Mouse (Mus musculus): ENCODE measurements around the gene Wdr66. TPM values are rescaled to one million over a fixed set of nuclear protein-coding genes. Genes with fewer than 3 reads are reported as not detected.
A peak's percentile ranks its signal among the peaks of the same experiment; 100 is the strongest.

Gene Wdr66
- polyA plus RNA-seq, 1 experiment from 2014 or later, result 0.21 TPM

- WGBS (ENCODE audit: insufficient replicate concordance), result 74% methylated on average over 7 of the region's 7 CpGs
- no peak overlapping the region for H3K4me3 ChIP-seq (ENCODE audit: low read depth, low read length)
- no peak for ATAC-seq
- DNase-seq, result peak; percentile 11
- H3K36me3 ChIP-seq (replicated peaks; ENCODE audit: insufficient read depth, low read length), result peaks cover 5% of the 10 kb centered on the region; the same call in 1 of the 2 replicates
- TF ChIP-seq CTCF (IDR thresholded peaks at IDR 0.05; ENCODE audit: low read depth), result no peak
- no peak for TF ChIP-seq EP300 (IDR thresholded peaks at IDR 0.05; ENCODE audit: low read depth)
- peaks cover 33% of the 10 kb centered on the region for H3K4me1 ChIP-seq (ENCODE audit: insufficient read depth)
- no peaks in the 10 kb centered on the region for H3K9me3 ChIP-seq (ENCODE audit: low read length)
- H3K27me3 ChIP-seq (ENCODE audit: insufficient read depth, low read length), result no peaks in the 10 kb centered on the region
- peak overlapping the region; percentile 86 for H3K27ac ChIP-seq (ENCODE audit: low read depth)
- H3K4me2 ChIP-seq (ENCODE audit: low read depth, low read length), result no peak overlapping the region
- H3K9ac ChIP-seq (replicated peaks), result no peak overlapping the region
Measured at GRCm38 (mm10) chr5:123226851-123227250, 25.1 kb upstream of the Wdr66 start.

GRCm38 (mm10) chr5:123227762-123228523 is 24.0 kb upstream of the Wdr66 start:
- Histone ChIP-seq H3K36me3 (replicated peaks; ENCODE audit: insufficient read depth, low read length) (peaks cover 5% of the 10 kb centered on the region; the same call in 1 of the 2 replicates), H3K27ac (ENCODE audit: low read depth) (peak overlapping the region; percentile 86), H3K4me1 (ENCODE audit: insufficient read depth) (peaks cover 25% of the 10 kb centered on the region), H3K9me3 (ENCODE audit: low read length) (no peaks in the 10 kb centered on the region), H3K4me2 (ENCODE audit: low read depth, low read length) (peak overlapping the region; percentile 85), H3K4me3 (ENCODE audit: low read depth, low read length) (peak overlapping the region; percentile 90), H3K9ac (replicated peaks) (peak overlapping the region; percentile 95), H3K27me3 (ENCODE audit: insufficient read depth, low read length) (no peaks in the 10 kb centered on the region)
- 3% methylated on average over 42 of the region's 42 CpGs for WGBS (ENCODE audit: insufficient replicate concordance)
- ATAC-seq (peak; percentile 83), DNase-seq (peak; percentile 96)
- no peak for TF ChIP-seq CTCF (IDR thresholded peaks at IDR 0.05; ENCODE audit: low read depth)
- TF ChIP-seq EP300 (IDR thresholded peaks at IDR 0.05; ENCODE audit: low read depth), result peak; percentile 73

- Histone ChIP-seq H3K4me2 (ENCODE audit: low read depth, low read length) (peak overlapping the region; percentile 85), H3K4me1 (ENCODE audit: insufficient read depth) (peaks cover 21% of the 10 kb centered on the region), H3K36me3 (replicated peaks; ENCODE audit: insufficient read depth, low read length) (peaks cover 5% of the 10 kb centered on the region; the same call in 1 of the 2 replicates), H3K9me3 (ENCODE audit: low read length) (no peaks in the 10 kb centered on the region), H3K27me3 (ENCODE audit: insufficient read depth, low read length) (no peaks in the 10 kb centered on the region), H3K27ac (ENCODE audit: low read depth) (peak overlapping the region; percentile 86), H3K4me3 (ENCODE audit: low read depth, low read length) (peak overlapping the region; percentile 90), H3K9ac (replicated peaks) (peak overlapping the region; percentile 95)
- ATAC-seq (no peak), DNase-seq (no peak)
- TF ChIP-seq CTCF (IDR thresholded peaks at IDR 0.05; ENCODE audit: low read depth) (no peak), EP300 (IDR thresholded peaks at IDR 0.05; ENCODE audit: low read depth) (no peak)
- 9% methylated on average over 15 of the region's 15 CpGs for WGBS (ENCODE audit: insufficient replicate concordance)
Measured at GRCm38 (mm10) chr5:123228524-123228922, 23.4 kb upstream of the Wdr66 start.

GRCm38 (mm10) chr5:123229296-123229695 is 22.6 kb upstream of the Wdr66 start:
- Histone ChIP-seq H3K9me3 (ENCODE audit: low read length) (no peaks in the 10 kb centered on the region), H3K4me1 (ENCODE audit: insufficient read depth) (peaks cover 19% of the 10 kb centered on the region), H3K4me3 (ENCODE audit: low read depth, low read length) (peak overlapping the region; percentile 90), H3K4me2 (ENCODE audit: low read depth, low read length) (peak overlapping the region; percentile 85), H3K27ac (ENCODE audit: low read depth) (peak overlapping the region; percentile 86), H3K27me3 (ENCODE audit: insufficient read depth, low read length) (no peaks in the 10 kb centered on the region), H3K9ac (replicated peaks) (peak overlapping the region; percentile 95), H3K36me3 (replicated peaks; ENCODE audit: insufficient read depth, low read length) (peaks cover 8% of the 10 kb centered on the region; the same call in 1 of the 2 replicates)
- 75% methylated on average over 6 of the region's 6 CpGs for WGBS (ENCODE audit: insufficient replicate concordance)
- no peak for TF ChIP-seq CTCF (IDR thresholded peaks at IDR 0.05; ENCODE audit: low read depth)
- DNase-seq (peak; percentile 58), ATAC-seq (0 out of 2 replicates have a peak, but pooled peaks have one; percentile 20)

GRCm38 (mm10) chr5:123232180-123232579 is 19.7 kb upstream of the Wdr66 start:
- DNase-seq, result no peak
- H3K4me1 ChIP-seq (ENCODE audit: insufficient read depth), result peaks cover 14% of the 10 kb centered on the region
- TF ChIP-seq EP300 (IDR thresholded peaks at IDR 0.05; ENCODE audit: low read depth), result no peak
- no peak for TF ChIP-seq CTCF (IDR thresholded peaks at IDR 0.05; ENCODE audit: low read depth)
- H3K4me3 ChIP-seq (ENCODE audit: low read depth, low read length), result no peak overlapping the region
- H3K9me3 ChIP-seq (ENCODE audit: low read length), result no peaks in the 10 kb centered on the region
- H3K9ac ChIP-seq (replicated peaks), result no peak overlapping the region
- no peaks in the 10 kb centered on the region for H3K27me3 ChIP-seq (ENCODE audit: insufficient read depth, low read length)
- no peak overlapping the region for H3K27ac ChIP-seq (ENCODE audit: low read depth)
- no peak overlapping the region for H3K4me2 ChIP-seq (ENCODE audit: low read depth, low read length)
- H3K36me3 ChIP-seq (replicated peaks; ENCODE audit: insufficient read depth, low read length), result peaks cover 32% of the 10 kb centered on the region
- 65% methylated on average over 2 of the region's 2 CpGs for WGBS (ENCODE audit: insufficient replicate concordance)
- no peak for ATAC-seq

- H3K27me3 ChIP-seq (ENCODE audit: insufficient read depth, low read length), result no peaks in the 10 kb centered on the region
- ATAC-seq (peak; percentile 69), DNase-seq (peak; percentile 86)
- 74% methylated on average over 2 of the region's 2 CpGs for WGBS (ENCODE audit: insufficient replicate concordance)
- H3K36me3 ChIP-seq (replicated peaks; ENCODE audit: insufficient read depth, low read length), result peaks cover 61% of the 10 kb centered on the region
- 0 out of 2 replicates have a peak, but pooled peaks cover 3% of the 10 kb centered on the region for H3K4me1 ChIP-seq (ENCODE audit: insufficient read depth)
- H3K9ac ChIP-seq (replicated peaks), result no peak overlapping the region
- TF ChIP-seq EP300 (IDR thresholded peaks at IDR 0.05; ENCODE audit: low read depth) (no peak), CTCF (IDR thresholded peaks at IDR 0.05; ENCODE audit: low read depth) (peak; percentile 83)
- no peak overlapping the region for H3K4me2 ChIP-seq (ENCODE audit: low read depth, low read length)
- no peak overlapping the region for H3K27ac ChIP-seq (ENCODE audit: low read depth)
- no peak overlapping the region for H3K4me3 ChIP-seq (ENCODE audit: low read depth, low read length)
- H3K9me3 ChIP-seq (ENCODE audit: low read length), result no peaks in the 10 kb centered on the region
Measured at GRCm38 (mm10) chr5:123235731-123236130, 16.2 kb upstream of the Wdr66 start.
